Mouse (Mus musculus): Measurements from ENCODE around the gene Fam189a2. TPM values are rescaled to one million over a fixed set of nuclear protein-coding genes. Genes with fewer than 3 reads are reported as not detected.

Fam189a2 gene
- polyA plus RNA-seq, 1 experiment from 2014 or later = 0.39 TPM

- no peaks in the 10 kb centered on the region for H3K4me1 ChIP-seq
- H3K36me3 ChIP-seq (replicated peaks) = no peaks in the 10 kb centered on the region
- no peak overlapping the region for H3K27ac ChIP-seq (replicated peaks)
- 84% methylated on average over 3 of the region's 3 CpGs for WGBS
- no peak overlapping the region for H3K4me3 ChIP-seq
- no peaks in the 10 kb centered on the region for H3K9me3 ChIP-seq
- no peak for DNase-seq (ENCODE audit: low spot score)
- no peaks in the 10 kb centered on the region for H3K27me3 ChIP-seq (replicated peaks; ENCODE audit: low read depth, poor library complexity, severe bottlenecking)
These were observed 18.5 kb upstream of the Fam189a2 start for GRCm38 (mm10) chr19:24049329-24049728.

GRCm38 (mm10) chr19:24046395-24046993 is 15.7 kb upstream of the Fam189a2 start:
- no peak for DNase-seq (ENCODE audit: low spot score)
- Histone ChIP-seq H3K27me3 (replicated peaks; ENCODE audit: low read depth, poor library complexity, severe bottlenecking) (no peaks in the 10 kb centered on the region), H3K9me3 (no peaks in the 10 kb centered on the region), H3K36me3 (replicated peaks) (no peaks in the 10 kb centered on the region), H3K27ac (replicated peaks) (no peak overlapping the region), H3K4me1 (no peaks in the 10 kb centered on the region), H3K4me3 (no peak overlapping the region)
- WGBS = 90% methylated on average over 10 of the region's 10 CpGs

- H3K27ac ChIP-seq (replicated peaks) = no peak overlapping the region
- H3K4me3 ChIP-seq = no peak overlapping the region
- no peak for DNase-seq (ENCODE audit: low spot score)
- no peaks in the 10 kb centered on the region for H3K27me3 ChIP-seq (replicated peaks; ENCODE audit: low read depth, poor library complexity, severe bottlenecking)
- H3K4me1 ChIP-seq = no peaks in the 10 kb centered on the region
- H3K9me3 ChIP-seq = no peaks in the 10 kb centered on the region
- no peaks in the 10 kb centered on the region for H3K36me3 ChIP-seq (replicated peaks)
- 97% methylated on average over 2 of the region's 2 CpGs for WGBS
These were observed 11.6 kb upstream of the Fam189a2 start for GRCm38 (mm10) chr19:24042387-24042786.

- no peak for DNase-seq (ENCODE audit: low spot score)
These were observed 8.4 kb upstream of the Fam189a2 start for GRCm38 (mm10) chr19:24039061-24039853.

GRCm38 (mm10) chr19:24034367-24034766 is 3.5 kb upstream of the Fam189a2 start:
- Histone ChIP-seq H3K4me3 (no peak overlapping the region), H3K4me1 (peaks cover 34% of the 10 kb centered on the region), H3K27ac (replicated peaks) (no peak overlapping the region), H3K36me3 (replicated peaks) (no peaks in the 10 kb centered on the region), H3K9me3 (no peaks in the 10 kb centered on the region), H3K27me3 (replicated peaks; ENCODE audit: low read depth, poor library complexity, severe bottlenecking) (peaks cover 47% of the 10 kb centered on the region)
- no peak for DNase-seq (ENCODE audit: low spot score)
- WGBS = 58% methylated on average over 3 of the region's 3 CpGs

More at GRCm38 (mm10) chr19:24039061-24039853, 8.4 kb upstream of the Fam189a2 start:
- H3K27ac ChIP-seq (replicated peaks) = no peak overlapping the region
- no peaks in the 10 kb centered on the region for H3K9me3 ChIP-seq
- H3K27me3 ChIP-seq (replicated peaks; ENCODE audit: low read depth, poor library complexity, severe bottlenecking) = 0 out of 2 replicates have a peak, but pooled peaks cover 2% of the 10 kb centered on the region
- no peaks in the 10 kb centered on the region for H3K36me3 ChIP-seq (replicated peaks)
- WGBS = 83% methylated on average over 14 of the region's 14 CpGs
- H3K4me1 ChIP-seq = peaks cover 6% of the 10 kb centered on the region
- no peak overlapping the region for H3K4me3 ChIP-seq

GRCm38 (mm10) chr19:24032654-24033236 is 1.9 kb upstream of the Fam189a2 start:
- H3K4me1 ChIP-seq = peaks cover 35% of the 10 kb centered on the region
- peaks cover 64% of the 10 kb centered on the region for H3K27me3 ChIP-seq (replicated peaks; ENCODE audit: low read depth, poor library complexity, severe bottlenecking)
- no peak overlapping the region for H3K27ac ChIP-seq (replicated peaks)
- WGBS = 47% methylated on average over 5 of the region's 5 CpGs
- H3K9me3 ChIP-seq = no peaks in the 10 kb centered on the region
- no peak for DNase-seq (ENCODE audit: low spot score)
- H3K4me3 ChIP-seq = no peak overlapping the region
- no peaks in the 10 kb centered on the region for H3K36me3 ChIP-seq (replicated peaks)

GRCm38 (mm10) chr19:24030511-24030870 is 328 bp downstream of the Fam189a2 start:
- H3K27ac ChIP-seq (replicated peaks) = peak overlapping the region; percentile 63; the same call in 1 of the 2 replicates
- no peaks in the 10 kb centered on the region for H3K9me3 ChIP-seq
- peaks cover 65% of the 10 kb centered on the region for H3K27me3 ChIP-seq (replicated peaks; ENCODE audit: low read depth, poor library complexity, severe bottlenecking)
- H3K4me1 ChIP-seq = peaks cover 39% of the 10 kb centered on the region
- WGBS = 2% methylated on average over 49 of the region's 49 CpGs
- peak overlapping the region; percentile 69 for H3K4me3 ChIP-seq
- DNase-seq (ENCODE audit: low spot score) = peak; percentile 49
- H3K36me3 ChIP-seq (replicated peaks) = no peaks in the 10 kb centered on the region

GRCm38 (mm10) chr19:24029616-24030510 is 956 bp downstream of the Fam189a2 start:
- Histone ChIP-seq H3K4me3 (peak overlapping the region; percentile 69), H3K27ac (replicated peaks) (peak overlapping the region; percentile 63; the same call in 1 of the 2 replicates), H3K4me1 (peaks cover 44% of the 10 kb centered on the region), H3K27me3 (replicated peaks; ENCODE audit: low read depth, poor library complexity, severe bottlenecking) (peaks cover 65% of the 10 kb centered on the region), H3K9me3 (no peaks in the 10 kb centered on the region), H3K36me3 (replicated peaks) (no peaks in the 10 kb centered on the region)
- peak; percentile 19 for DNase-seq (ENCODE audit: low spot score)
- 15% methylated on average over 20 of the region's 20 CpGs for WGBS

GRCm38 (mm10) chr19:24025876-24026275 is 4.9 kb downstream of the Fam189a2 start:
- peaks cover 30% of the 10 kb centered on the region for H3K27me3 ChIP-seq (replicated peaks; ENCODE audit: low read depth, poor library complexity, severe bottlenecking)
- no peak overlapping the region for H3K27ac ChIP-seq (replicated peaks)
- no peaks in the 10 kb centered on the region for H3K9me3 ChIP-seq
- DNase-seq (ENCODE audit: low spot score) = no peak
- WGBS = 42% methylated on average over 5 of the region's 5 CpGs
- no peaks in the 10 kb centered on the region for H3K36me3 ChIP-seq (replicated peaks)
- no peak overlapping the region for H3K4me3 ChIP-seq
- peaks cover 21% of the 10 kb centered on the region for H3K4me1 ChIP-seq

- 75% methylated on average over 1 of the region's 1 CpGs for WGBS
- Histone ChIP-seq H3K36me3 (replicated peaks) (no peaks in the 10 kb centered on the region), H3K4me3 (no peak overlapping the region), H3K27me3 (replicated peaks; ENCODE audit: low read depth, poor library complexity, severe bottlenecking) (peaks cover 21% of the 10 kb centered on the region), H3K4me1 (peaks cover 13% of the 10 kb centered on the region; the same call in 1 of the 2 replicates), H3K27ac (replicated peaks) (no peak overlapping the region), H3K9me3 (no peaks in the 10 kb centered on the region)
- no peak for DNase-seq (ENCODE audit: low spot score)
These were observed 6.2 kb downstream of the Fam189a2 start for GRCm38 (mm10) chr19:24024667-24025066.

- no peaks in the 10 kb centered on the region for H3K36me3 ChIP-seq (replicated peaks)
- H3K4me3 ChIP-seq = no peak overlapping the region
- peaks cover 10% of the 10 kb centered on the region; the same call in 1 of the 2 replicates for H3K4me1 ChIP-seq
- no peaks in the 10 kb centered on the region for H3K9me3 ChIP-seq
- DNase-seq (ENCODE audit: low spot score) = no peak
- no peak overlapping the region for H3K27ac ChIP-seq (replicated peaks)
- WGBS = 78% methylated on average over 9 of the region's 9 CpGs
- H3K27me3 ChIP-seq (replicated peaks; ENCODE audit: low read depth, poor library complexity, severe bottlenecking) = peaks cover 16% of the 10 kb centered on the region
These were observed 6.7 kb downstream of the Fam189a2 start for GRCm38 (mm10) chr19:24024131-24024530.

GRCm38 (mm10) chr19:24023351-24023750 is 7.5 kb downstream of the Fam189a2 start:
- Histone ChIP-seq H3K27ac (replicated peaks) (no peak overlapping the region), H3K4me1 (peaks cover 11% of the 10 kb centered on the region; the same call in 1 of the 2 replicates), H3K9me3 (no peaks in the 10 kb centered on the region), H3K27me3 (replicated peaks; ENCODE audit: low read depth, poor library complexity, severe bottlenecking) (peaks cover 8% of the 10 kb centered on the region), H3K36me3 (replicated peaks) (no peaks in the 10 kb centered on the region), H3K4me3 (no peak overlapping the region)
- WGBS = 89% methylated on average over 7 of the region's 7 CpGs
- no peak for DNase-seq (ENCODE audit: low spot score)
